Mouse (Mus musculus): ENCODE results near the gene Nr4a1. TPM values are rescaled to one million over a fixed set of nuclear protein-coding genes. Genes with fewer than 3 reads are reported as not detected.

Nr4a1 gene
- polyA plus RNA-seq, 1 experiment from 2014 or later, result 5.9 TPM

- H3K27me3 ChIP-seq (replicated peaks; ENCODE audit: control insufficient read depth, insufficient read depth, low read length), result no peaks in the 10 kb centered on the region
- H3K27ac ChIP-seq (ENCODE audit: low read depth, low read length), result no peak overlapping the region
- no peaks in the 10 kb centered on the region; the same call in 1 of the 2 replicates for H3K4me1 ChIP-seq (replicated peaks; ENCODE audit: control insufficient read depth, insufficient read depth, low read length)
- no peak overlapping the region for H3K9ac ChIP-seq (ENCODE audit: low read depth, low read length)
- 89% methylated on average over 7 of the region's 7 CpGs for WGBS
- ATAC-seq, result no peak
- H3K36me3 ChIP-seq (ENCODE audit: control insufficient read depth, insufficient read depth), result no peaks in the 10 kb centered on the region
- H3K4me2 ChIP-seq (replicated peaks; ENCODE audit: low read depth), result no peak overlapping the region
- no peak overlapping the region for H3K4me3 ChIP-seq (ENCODE audit: low read depth, low read length)
- no peak for TF ChIP-seq CTCF (IDR thresholded peaks at IDR 0.05; ENCODE audit: low read depth)
- H3K9me3 ChIP-seq (ENCODE audit: control insufficient read depth), result no peaks in the 10 kb centered on the region
These were observed 1.9 kb downstream of the Nr4a1 start for GRCm38 (mm10) chr15:101255842-101256462.

GRCm38 (mm10) chr15:101256463-101257206 is 2.6 kb downstream of the Nr4a1 start:
- Histone ChIP-seq H3K36me3 (ENCODE audit: control insufficient read depth, insufficient read depth) (no peaks in the 10 kb centered on the region), H3K9ac (ENCODE audit: low read depth, low read length) (no peak overlapping the region), H3K9me3 (ENCODE audit: control insufficient read depth) (no peaks in the 10 kb centered on the region), H3K27ac (ENCODE audit: low read depth, low read length) (no peak overlapping the region), H3K27me3 (replicated peaks; ENCODE audit: control insufficient read depth, insufficient read depth, low read length) (no peaks in the 10 kb centered on the region), H3K4me2 (replicated peaks; ENCODE audit: low read depth) (no peak overlapping the region), H3K4me1 (replicated peaks; ENCODE audit: control insufficient read depth, insufficient read depth, low read length) (no peaks in the 10 kb centered on the region; the same call in 1 of the 2 replicates), H3K4me3 (ENCODE audit: low read depth, low read length) (no peak overlapping the region)
- ATAC-seq, result no peak
- 74% methylated on average over 14 of the region's 14 CpGs for WGBS
- no peak for TF ChIP-seq CTCF (IDR thresholded peaks at IDR 0.05; ENCODE audit: low read depth)

- Histone ChIP-seq H3K9me3 (ENCODE audit: control insufficient read depth) (no peaks in the 10 kb centered on the region), H3K27me3 (replicated peaks; ENCODE audit: control insufficient read depth, insufficient read depth, low read length) (no peaks in the 10 kb centered on the region), H3K9ac (ENCODE audit: low read depth, low read length) (no peak overlapping the region), H3K4me1 (replicated peaks; ENCODE audit: control insufficient read depth, insufficient read depth, low read length) (no peaks in the 10 kb centered on the region; the same call in 1 of the 2 replicates), H3K27ac (ENCODE audit: low read depth, low read length) (no peak overlapping the region), H3K4me3 (ENCODE audit: low read depth, low read length) (no peak overlapping the region), H3K36me3 (ENCODE audit: control insufficient read depth, insufficient read depth) (no peaks in the 10 kb centered on the region), H3K4me2 (replicated peaks; ENCODE audit: low read depth) (no peak overlapping the region)
- no peak for TF ChIP-seq CTCF (IDR thresholded peaks at IDR 0.05; ENCODE audit: low read depth)
- 85% methylated on average over 11 of the region's 11 CpGs for WGBS
- ATAC-seq, result no peak
These were observed 4.4 kb downstream of the Nr4a1 start for GRCm38 (mm10) chr15:101258420-101258819.

- H3K27ac ChIP-seq (ENCODE audit: low read depth, low read length), result 0 out of 2 replicates have a peak overlapping the region, but pooled peaks have one; percentile 24
- TF ChIP-seq CTCF (IDR thresholded peaks at IDR 0.05; ENCODE audit: low read depth), result no peak
- 80% methylated on average over 3 of the region's 3 CpGs for WGBS
These were observed 5.9 kb downstream of the Nr4a1 start for GRCm38 (mm10) chr15:101259922-101260321.

GRCm38 (mm10) chr15:101260387-101260786 is 6.3 kb downstream of the Nr4a1 start:
- Histone ChIP-seq H3K9ac (ENCODE audit: low read depth, low read length) (no peak overlapping the region), H3K4me2 (replicated peaks; ENCODE audit: low read depth) (no peak overlapping the region)
- no peak for ATAC-seq

More at GRCm38 (mm10) chr15:101259922-101260321, 5.9 kb downstream of the Nr4a1 start:
- Histone ChIP-seq H3K4me1 (replicated peaks; ENCODE audit: control insufficient read depth, insufficient read depth, low read length) (no peaks in the 10 kb centered on the region; the same call in 1 of the 2 replicates), H3K4me3 (ENCODE audit: low read depth, low read length) (no peak overlapping the region), H3K27me3 (replicated peaks; ENCODE audit: control insufficient read depth, insufficient read depth, low read length) (no peaks in the 10 kb centered on the region), H3K36me3 (ENCODE audit: control insufficient read depth, insufficient read depth) (no peaks in the 10 kb centered on the region), H3K9ac (ENCODE audit: low read depth, low read length) (no peak overlapping the region), H3K9me3 (ENCODE audit: control insufficient read depth) (no peaks in the 10 kb centered on the region), H3K4me2 (replicated peaks; ENCODE audit: low read depth) (no peak overlapping the region)
- no peak for ATAC-seq

GRCm38 (mm10) chr15:101260874-101261622 is 7.0 kb downstream of the Nr4a1 start:
- Histone ChIP-seq H3K9me3 (ENCODE audit: control insufficient read depth) (no peaks in the 10 kb centered on the region), H3K4me1 (replicated peaks; ENCODE audit: control insufficient read depth, insufficient read depth, low read length) (no peaks in the 10 kb centered on the region; the same call in 1 of the 2 replicates), H3K36me3 (ENCODE audit: control insufficient read depth, insufficient read depth) (no peaks in the 10 kb centered on the region), H3K4me3 (ENCODE audit: low read depth, low read length) (no peak overlapping the region), H3K9ac (ENCODE audit: low read depth, low read length) (no peak overlapping the region), H3K27me3 (replicated peaks; ENCODE audit: control insufficient read depth, insufficient read depth, low read length) (no peaks in the 10 kb centered on the region), H3K4me2 (replicated peaks; ENCODE audit: low read depth) (no peak overlapping the region; the same call in 1 of the 2 replicates), H3K27ac (ENCODE audit: low read depth, low read length) (peak overlapping the region; percentile 24)
- ATAC-seq, result no peak
- no peak for TF ChIP-seq CTCF (IDR thresholded peaks at IDR 0.05; ENCODE audit: low read depth)
- 45% methylated on average over 13 of the region's 13 CpGs for WGBS

More at GRCm38 (mm10) chr15:101260387-101260786, 6.3 kb downstream of the Nr4a1 start:
- Histone ChIP-seq H3K27me3 (replicated peaks; ENCODE audit: control insufficient read depth, insufficient read depth, low read length) (no peaks in the 10 kb centered on the region), H3K36me3 (ENCODE audit: control insufficient read depth, insufficient read depth) (no peaks in the 10 kb centered on the region), H3K9me3 (ENCODE audit: control insufficient read depth) (no peaks in the 10 kb centered on the region), H3K4me3 (ENCODE audit: low read depth, low read length) (no peak overlapping the region), H3K27ac (ENCODE audit: low read depth, low read length) (peak overlapping the region; percentile 24; the same call in 1 of the 2 replicates), H3K4me1 (replicated peaks; ENCODE audit: control insufficient read depth, insufficient read depth, low read length) (no peaks in the 10 kb centered on the region; the same call in 1 of the 2 replicates)
- no peak for TF ChIP-seq CTCF (IDR thresholded peaks at IDR 0.05; ENCODE audit: low read depth)
- 51% methylated on average over 10 of the region's 10 CpGs for WGBS
